Mouse (Mus musculus) hindbrain, embryonic 13.5 days (tissue): Measurements from ENCODE around the gene Ltb4r2. TPM values are rescaled to one million over a fixed set of nuclear protein-coding genes. Genes with fewer than 3 reads are reported as not detected.
A peak's percentile ranks its signal among the peaks of the same experiment; 100 is the strongest.

Experiments
- ATAC-seq: fragments of 200-750 bp; cut with Nextera tagmentation; 2 replicates; pipeline ENCODE4 v1.8.0; 2017; ENCODE audit warnings: moderate TSS enrichment; ENCODE audit not compliant: low FRiP score
- H3K27ac ChIP-seq: fragments of 300-500 bp; sonication (generic); 2 replicates; pipeline ENCODE4 v1.5.1; 2015; ENCODE audit warnings: inconsistent platforms, mild to moderate bottlenecking, moderate library complexity
- H3K27me3 ChIP-seq: fragments of 300-500 bp; sonication (generic); 2 replicates; pipeline ENCODE4 v1.6.1; 2015; ENCODE audit warnings: mild to moderate bottlenecking, inconsistent platforms
- H3K36me3 ChIP-seq: fragments of 300-500 bp; sonication (generic); 2 replicates; pipeline ENCODE4 v1.6.1; 2015; ENCODE audit warnings: mild to moderate bottlenecking, inconsistent platforms
- H3K4me1 ChIP-seq: fragments of 300-500 bp; sonication (generic); replicated peaks from 2 replicates; pipeline ENCODE4 v1.6.1; 2015; ENCODE audit warnings: inconsistent platforms
- H3K4me2 ChIP-seq: fragments of 300-500 bp; sonication (generic); 2 replicates; pipeline ENCODE4 v1.6.1; 2015; ENCODE audit warnings: inconsistent platforms, mild to moderate bottlenecking, moderate library complexity
- H3K4me3 ChIP-seq: fragments of 300-500 bp; sonication (generic); 2 replicates; pipeline ENCODE4 v1.5.1; 2015; ENCODE audit warnings: mild to moderate bottlenecking, inconsistent platforms
- H3K9ac ChIP-seq: fragments of 300-500 bp; sonication (generic); 2 replicates; pipeline ENCODE4 v1.6.1; 2015; ENCODE audit warnings: mild to moderate bottlenecking, inconsistent platforms
- H3K9me3 ChIP-seq: fragments of 300-500 bp; sonication (generic); 2 replicates; pipeline ENCODE4 v1.6.1; 2016; ENCODE audit warnings: inconsistent platforms
- WGBS: fragments of 180-500 bp; shearing (Covaris S2); methylation state at CpG from one replicate; pipeline ENCODE4 v1.1.7; 2015; 5-methylcytosine and 5-hydroxymethylcytosine counted together
- polyA plus RNA-seq: library from polyadenylated mRNA; unstranded; fragments of >200 nt; fragmentation: Nextera tagmentation; extraction: Ambion mirVana; gene quantifications from 2 replicates; pipeline ENCODE4 v1.2.1, GENCODE M21; 2015

The Ltb4r2 gene
- polyA plus RNA-seq, 1 experiment from 2014 or later: 0.56 TPM

DNA sequence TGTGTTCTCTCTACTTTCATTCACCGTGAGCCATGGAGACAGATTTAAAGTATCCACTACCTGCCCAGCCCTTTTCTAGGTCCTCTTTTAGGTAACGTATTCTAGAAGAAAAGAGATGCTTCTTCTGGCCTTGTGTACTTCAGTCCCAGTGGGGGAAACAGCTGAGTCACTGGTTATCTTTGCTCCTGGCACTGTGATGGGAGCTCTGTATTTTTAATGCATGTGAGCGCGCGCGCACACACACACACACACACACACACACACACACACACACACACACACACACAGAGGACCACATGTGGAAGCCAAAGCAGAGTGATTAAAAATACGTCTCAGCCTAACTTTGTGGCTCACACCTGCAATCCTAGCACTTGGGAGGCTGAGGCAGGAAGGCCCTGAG, 37.8 kb upstream of the Ltb4r2 start:
- no peak overlapping the region for H3K27ac ChIP-seq
- peaks cover 15% of the 10 kb centered on the region for H3K36me3 ChIP-seq
- WGBS: 94% methylated on average over 7 of the region's 7 CpGs
- no peak for ATAC-seq
- H3K9ac ChIP-seq: no peak overlapping the region
- H3K27me3 ChIP-seq: no peaks in the 10 kb centered on the region
- no peak overlapping the region for H3K4me3 ChIP-seq
- H3K4me1 ChIP-seq: peaks cover 16% of the 10 kb centered on the region
- no peak overlapping the region for H3K4me2 ChIP-seq
- no peaks in the 10 kb centered on the region for H3K9me3 ChIP-seq

DNA sequence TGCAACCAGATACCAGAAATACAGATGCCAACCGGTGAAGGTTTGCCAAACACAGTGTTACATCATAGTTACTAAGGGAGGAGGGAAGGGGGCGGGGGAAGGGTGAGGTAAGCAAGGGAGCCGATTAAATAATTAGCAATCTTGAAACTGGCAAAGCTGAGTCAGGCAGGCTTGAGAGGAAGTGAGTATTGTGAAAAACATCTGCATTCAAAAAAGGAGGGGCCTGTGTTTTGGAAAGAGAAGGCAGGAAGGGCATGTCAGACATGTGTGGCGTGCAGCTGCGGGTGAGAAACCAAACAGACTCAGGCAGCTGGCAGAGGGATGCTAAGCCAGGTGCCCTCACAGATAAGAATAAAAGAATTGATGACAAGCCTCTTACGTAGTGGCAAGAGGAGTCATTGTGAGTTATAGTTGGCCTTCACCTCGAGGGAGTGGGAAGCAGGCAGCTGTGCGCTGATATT, 36.8 kb upstream of the Ltb4r2 start:
- no peak overlapping the region for H3K27ac ChIP-seq
- 72% methylated on average over 8 of the region's 8 CpGs for WGBS
- H3K36me3 ChIP-seq: peaks cover 5% of the 10 kb centered on the region
- H3K9ac ChIP-seq: no peak overlapping the region
- H3K4me2 ChIP-seq: no peak overlapping the region
- peaks cover 16% of the 10 kb centered on the region for H3K4me1 ChIP-seq
- no peak for ATAC-seq
- H3K4me3 ChIP-seq: no peak overlapping the region
- no peaks in the 10 kb centered on the region for H3K9me3 ChIP-seq
- H3K27me3 ChIP-seq: 0 out of 2 replicates have a peak, but pooled peaks cover 2% of the 10 kb centered on the region

DNA sequence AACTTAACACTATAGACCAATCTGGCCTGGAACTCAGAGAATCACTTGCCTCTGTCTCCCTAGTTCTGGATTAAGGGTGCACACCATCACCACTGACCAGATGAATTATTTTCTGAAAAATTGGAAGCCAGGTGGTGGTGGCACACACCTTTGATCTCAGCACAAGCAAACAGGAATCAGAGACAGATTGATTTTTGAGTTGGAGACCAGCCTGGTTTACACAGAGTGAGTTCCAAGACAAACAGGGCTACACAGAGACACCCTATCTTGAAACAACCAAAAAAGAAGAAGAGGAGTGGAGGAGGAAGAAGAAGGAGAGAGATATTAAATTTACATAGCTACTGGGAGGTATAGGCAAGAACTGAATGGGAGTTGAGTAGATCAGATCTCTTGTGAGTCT, 35.0 kb upstream of the Ltb4r2 start:
- Histone ChIP-seq H3K4me2 (no peak overlapping the region), H3K27ac (no peak overlapping the region), H3K4me1 (peaks cover 7% of the 10 kb centered on the region; the same call in 1 of the 2 replicates), H3K4me3 (no peak overlapping the region), H3K9ac (no peak overlapping the region), H3K9me3 (no peaks in the 10 kb centered on the region), H3K27me3 (0 out of 2 replicates have a peak, but pooled peaks cover 2% of the 10 kb centered on the region), H3K36me3 (no peaks in the 10 kb centered on the region)
- no peak for ATAC-seq

DNA sequence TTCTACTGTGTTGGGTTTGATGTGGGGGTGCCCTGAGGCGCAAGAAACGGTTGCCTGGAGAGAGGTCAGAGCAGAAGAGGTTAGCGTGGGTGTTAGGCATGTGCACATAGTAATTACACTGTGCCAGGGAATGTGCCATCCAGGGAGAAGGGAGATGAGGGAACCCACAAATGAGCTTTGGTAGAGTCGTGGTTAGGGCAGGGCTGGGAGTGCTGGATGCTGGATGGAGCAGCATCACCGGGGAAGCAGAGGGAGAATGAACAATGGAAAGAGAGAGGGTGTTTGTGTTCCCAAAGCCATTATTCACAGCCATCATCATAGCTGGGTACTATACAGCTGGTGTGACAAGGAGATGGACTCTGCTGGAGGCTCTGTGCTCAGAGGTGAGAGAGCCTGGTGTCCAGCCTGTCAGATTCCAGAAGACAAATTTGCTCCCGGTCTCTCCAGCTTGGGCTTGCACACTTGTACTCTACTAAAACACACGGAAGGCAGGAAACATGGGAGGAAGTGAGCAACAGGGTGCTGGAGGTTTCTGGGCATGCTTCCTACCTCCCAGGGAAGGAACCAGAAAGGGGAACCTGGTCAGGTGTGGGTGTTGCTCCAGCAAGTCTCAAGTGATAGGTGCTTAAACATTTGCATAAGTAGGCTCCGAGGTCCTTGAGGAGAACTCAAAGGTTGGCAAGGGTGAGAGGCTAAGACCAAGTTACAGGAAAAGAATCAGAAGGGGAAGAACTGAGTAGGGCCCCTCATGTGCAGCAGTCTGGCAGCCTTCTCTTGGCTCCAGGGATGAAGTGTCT, 33.1 kb upstream of the Ltb4r2 start:
- H3K4me2 ChIP-seq: no peak overlapping the region
- H3K27me3 ChIP-seq: 0 out of 2 replicates have a peak, but pooled peaks cover 2% of the 10 kb centered on the region
- no peak overlapping the region for H3K9ac ChIP-seq
- H3K9me3 ChIP-seq: no peaks in the 10 kb centered on the region
- WGBS: 71% methylated on average over 8 of the region's 8 CpGs
- H3K36me3 ChIP-seq: no peaks in the 10 kb centered on the region
- no peak overlapping the region for H3K27ac ChIP-seq
- ATAC-seq: no peak
- no peaks in the 10 kb centered on the region for H3K4me1 ChIP-seq
- no peak overlapping the region for H3K4me3 ChIP-seq

DNA sequence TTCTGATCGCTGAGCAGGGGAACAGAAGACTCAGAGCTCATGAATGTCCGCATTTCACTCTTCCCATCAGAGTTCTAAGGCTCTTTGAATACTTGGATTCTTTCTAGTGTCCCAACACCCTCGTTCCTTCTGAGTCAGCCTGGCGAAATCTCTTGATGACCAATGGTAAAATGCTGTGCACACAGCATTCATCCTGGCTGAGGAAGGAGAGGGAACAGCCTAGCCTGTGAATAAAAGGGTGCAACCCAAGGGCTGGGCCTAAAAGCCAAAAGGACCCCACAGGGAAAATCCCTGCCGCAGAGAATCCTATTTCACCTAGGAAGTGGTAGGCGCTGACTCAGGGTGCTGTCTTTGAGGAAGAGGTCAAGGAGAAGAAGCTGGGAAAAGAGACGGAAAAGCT, 31.1 kb upstream of the Ltb4r2 start:
- no peak overlapping the region for H3K27ac ChIP-seq

DNA sequence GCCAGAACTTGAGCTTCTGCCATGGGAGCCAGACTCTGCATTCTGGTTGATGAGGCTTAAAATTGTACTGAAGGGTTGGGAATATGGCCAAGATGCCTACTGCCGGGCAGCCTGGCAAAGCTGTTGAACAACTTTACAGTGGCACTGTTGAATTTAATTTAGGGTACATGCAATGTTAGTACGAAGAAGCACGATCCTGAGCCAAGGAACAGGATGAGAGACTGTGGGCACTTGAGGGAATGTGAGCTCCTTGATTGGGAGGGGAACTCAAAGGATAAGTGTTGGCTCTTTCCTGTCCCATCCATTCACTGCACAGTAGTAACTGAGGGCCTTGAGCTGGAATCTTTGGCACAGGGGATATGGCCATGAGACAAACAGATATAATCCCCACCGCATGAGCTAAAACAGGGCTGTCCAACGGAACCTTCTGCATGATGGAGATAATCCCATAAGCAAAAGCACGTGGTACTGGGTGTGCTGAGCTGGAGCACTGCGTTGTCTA, 30.6 kb upstream of the Ltb4r2 start:
- Histone ChIP-seq H3K4me3 (no peak overlapping the region), H3K9ac (no peak overlapping the region), H3K27me3 (0 out of 2 replicates have a peak, but pooled peaks cover 2% of the 10 kb centered on the region), H3K27ac (no peak overlapping the region), H3K9me3 (no peaks in the 10 kb centered on the region), H3K4me1 (no peaks in the 10 kb centered on the region), H3K36me3 (no peaks in the 10 kb centered on the region), H3K4me2 (no peak overlapping the region)
- no peak for ATAC-seq
- WGBS: 79% methylated on average over 7 of the region's 7 CpGs

More for the DNA sequence above, 31.1 kb upstream of the Ltb4r2 start:
- Histone ChIP-seq H3K9ac (no peak overlapping the region), H3K4me1 (no peaks in the 10 kb centered on the region), H3K27me3 (0 out of 2 replicates have a peak, but pooled peaks cover 2% of the 10 kb centered on the region), H3K4me3 (no peak overlapping the region), H3K36me3 (no peaks in the 10 kb centered on the region), H3K9me3 (no peaks in the 10 kb centered on the region), H3K4me2 (no peak overlapping the region)
- no peak for ATAC-seq
- WGBS: 78% methylated on average over 7 of the region's 7 CpGs

DNA sequence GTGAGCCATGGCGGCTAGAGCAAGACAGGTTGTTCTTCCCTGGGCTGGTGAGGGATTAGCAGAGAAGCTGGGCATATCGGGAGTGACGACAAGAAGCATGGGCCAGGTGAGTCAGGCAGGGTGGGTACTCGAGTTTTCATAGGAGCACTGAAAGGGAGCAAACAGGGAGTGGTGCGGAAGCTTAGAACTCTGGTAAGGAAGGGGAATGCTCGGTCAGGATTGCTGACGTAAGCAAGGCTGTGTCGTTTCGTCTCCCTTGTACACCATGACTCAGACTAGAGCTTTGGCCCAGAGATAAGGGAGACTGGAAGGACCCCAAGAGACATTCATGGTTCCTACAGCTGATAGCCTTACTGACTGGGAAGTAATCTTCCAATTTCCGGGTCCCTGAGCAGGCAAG, 27.3 kb upstream of the Ltb4r2 start:
- no peaks in the 10 kb centered on the region for H3K4me1 ChIP-seq
- ATAC-seq: no peak
- no peaks in the 10 kb centered on the region for H3K27me3 ChIP-seq
- 85% methylated on average over 10 of the region's 10 CpGs for WGBS
- no peak overlapping the region for H3K27ac ChIP-seq
- no peak overlapping the region for H3K9ac ChIP-seq
- H3K9me3 ChIP-seq: no peaks in the 10 kb centered on the region
- no peak overlapping the region for H3K4me2 ChIP-seq
- H3K36me3 ChIP-seq: peaks cover 14% of the 10 kb centered on the region
- no peak overlapping the region for H3K4me3 ChIP-seq

DNA sequence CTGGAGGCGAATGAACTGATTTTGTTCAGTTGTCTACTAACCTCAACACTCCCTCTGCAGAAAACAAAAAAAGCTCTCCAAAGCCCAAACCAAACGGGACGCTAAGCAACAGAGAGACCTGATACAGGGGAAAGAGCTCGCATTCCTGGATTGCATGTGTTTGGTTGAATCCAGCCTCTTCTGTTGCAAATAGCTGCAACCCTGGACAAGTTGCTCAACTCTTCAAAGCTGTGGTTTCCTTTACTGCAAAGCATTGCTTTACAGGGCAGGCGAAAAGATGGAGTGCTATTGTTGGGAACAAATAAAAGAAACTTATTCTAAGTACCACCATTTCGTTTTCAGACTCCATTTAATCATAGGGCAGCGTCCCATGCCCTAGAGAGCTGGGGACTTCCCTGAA, 26.4 kb upstream of the Ltb4r2 start:
- peaks cover 24% of the 10 kb centered on the region for H3K36me3 ChIP-seq

DNA sequence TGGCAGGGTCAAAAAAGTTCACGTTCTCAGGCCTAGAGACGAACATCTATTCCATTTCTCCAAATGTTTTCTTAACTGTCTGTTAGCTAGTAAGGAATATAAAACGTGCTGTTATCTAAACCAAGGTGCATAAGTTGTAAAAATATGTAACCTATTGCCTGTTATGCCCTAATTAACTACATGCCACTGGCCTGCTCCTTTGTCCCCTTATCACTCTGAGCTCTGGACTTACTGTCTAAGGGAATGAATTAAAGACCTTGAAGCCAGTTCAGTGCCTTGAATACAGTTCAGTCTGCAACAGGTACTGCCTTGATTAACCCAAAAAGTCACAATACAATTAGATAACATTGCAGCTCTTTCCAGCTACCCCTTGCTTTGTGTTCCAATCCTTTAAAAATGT, 25.9 kb upstream of the Ltb4r2 start:
- no peak for ATAC-seq
- H3K9me3 ChIP-seq: no peaks in the 10 kb centered on the region
- H3K36me3 ChIP-seq: peaks cover 29% of the 10 kb centered on the region
- no peak overlapping the region for H3K9ac ChIP-seq
- no peak overlapping the region for H3K27ac ChIP-seq
- 67% methylated on average over 3 of the region's 3 CpGs for WGBS
- no peak overlapping the region for H3K4me2 ChIP-seq
- no peaks in the 10 kb centered on the region for H3K4me1 ChIP-seq
- no peak overlapping the region for H3K4me3 ChIP-seq
- no peaks in the 10 kb centered on the region for H3K27me3 ChIP-seq

More for the DNA sequence above, 26.4 kb upstream of the Ltb4r2 start:
- H3K9me3 ChIP-seq: no peaks in the 10 kb centered on the region
- H3K27me3 ChIP-seq: no peaks in the 10 kb centered on the region
- H3K4me3 ChIP-seq: no peak overlapping the region
- H3K9ac ChIP-seq: no peak overlapping the region
- H3K4me1 ChIP-seq: no peaks in the 10 kb centered on the region
- 74% methylated on average over 7 of the region's 7 CpGs for WGBS
- no peak overlapping the region for H3K27ac ChIP-seq
- ATAC-seq: no peak
- H3K4me2 ChIP-seq: no peak overlapping the region

DNA sequence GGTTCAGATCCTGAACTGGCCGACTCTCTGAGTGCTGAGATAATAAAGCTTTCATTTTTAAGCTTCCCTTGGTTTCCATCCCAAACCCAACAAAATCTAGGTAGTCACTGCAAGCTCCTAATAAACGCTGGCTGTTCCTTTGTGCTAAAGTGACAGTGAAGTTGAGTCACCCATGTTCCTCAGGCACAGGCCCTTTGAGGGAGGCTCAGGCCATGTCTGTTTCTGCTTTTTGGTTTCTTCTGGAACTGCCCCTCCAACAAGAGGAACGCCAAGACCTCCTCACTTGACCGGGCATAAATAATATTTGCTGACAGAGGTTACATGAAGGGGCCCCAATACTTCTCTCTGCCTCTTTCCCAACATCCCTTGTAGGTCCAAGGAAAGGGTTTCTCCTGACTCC, 25.5 kb upstream of the Ltb4r2 start:
- H3K4me2 ChIP-seq: no peak overlapping the region
- WGBS: 87% methylated on average over 4 of the region's 4 CpGs
- peaks cover 33% of the 10 kb centered on the region for H3K36me3 ChIP-seq
- H3K4me1 ChIP-seq: no peaks in the 10 kb centered on the region
- H3K27ac ChIP-seq: no peak overlapping the region
- H3K9ac ChIP-seq: no peak overlapping the region
- H3K4me3 ChIP-seq: no peak overlapping the region
- no peaks in the 10 kb centered on the region for H3K9me3 ChIP-seq
- no peaks in the 10 kb centered on the region for H3K27me3 ChIP-seq
- no peak for ATAC-seq

DNA sequence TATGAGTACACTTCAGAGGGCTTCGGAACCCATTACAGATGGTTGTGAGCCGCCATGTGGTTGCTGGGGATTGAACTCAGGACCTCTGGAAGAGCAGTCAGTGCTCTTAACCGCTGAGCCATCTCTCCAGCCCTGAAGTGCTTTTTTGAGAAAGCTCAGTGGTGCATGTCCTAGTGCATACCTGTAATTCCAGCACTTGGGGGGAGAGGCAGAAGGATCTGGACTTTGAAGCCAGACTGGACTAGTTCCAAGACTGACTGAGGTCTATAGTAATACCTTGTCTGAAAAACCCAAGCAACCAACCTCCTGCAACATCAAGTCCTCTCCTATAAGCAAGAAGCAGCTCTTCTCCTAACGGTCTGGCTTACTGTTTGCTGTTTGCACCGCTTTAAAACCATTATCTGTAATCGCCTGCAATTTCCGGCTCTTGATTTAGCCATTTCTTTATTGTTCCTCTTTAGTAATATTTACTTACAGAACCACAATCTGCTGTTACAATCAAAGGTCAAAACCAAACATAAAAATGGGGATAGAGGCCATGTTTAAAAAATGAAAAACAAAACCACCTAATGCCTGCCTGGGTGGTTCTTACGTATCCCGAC, 24.0 kb upstream of the Ltb4r2 start:
- ATAC-seq: no peak
- Histone ChIP-seq H3K27ac (no peak overlapping the region), H3K4me1 (peaks cover 3% of the 10 kb centered on the region; the same call in 1 of the 2 replicates), H3K4me2 (no peak overlapping the region), H3K4me3 (no peak overlapping the region), H3K9ac (no peak overlapping the region), H3K9me3 (no peaks in the 10 kb centered on the region), H3K27me3 (no peaks in the 10 kb centered on the region), H3K36me3 (peaks cover 42% of the 10 kb centered on the region)
- 92% methylated on average over 9 of the region's 9 CpGs for WGBS

DNA sequence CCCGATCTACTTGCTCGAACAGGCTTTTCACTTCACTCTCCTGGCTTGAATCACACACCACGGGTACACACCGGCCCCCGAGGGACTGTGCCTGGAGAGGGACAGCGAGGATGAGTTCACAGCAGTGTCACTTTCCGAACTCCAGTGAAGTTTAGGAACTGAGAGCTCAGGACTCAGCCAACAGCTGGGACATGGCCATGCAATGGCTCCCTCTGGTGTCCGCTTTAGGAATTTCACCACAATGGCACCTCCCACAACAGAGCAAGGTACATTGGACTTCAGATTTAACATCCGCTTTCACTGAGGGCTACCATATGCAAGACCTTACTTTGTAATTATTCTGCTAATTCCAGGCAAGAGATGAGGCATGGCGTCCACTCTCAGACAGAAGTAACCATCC, 17.5 kb upstream of the Ltb4r2 start:
- no peak overlapping the region for H3K27ac ChIP-seq
- no peak overlapping the region; the same call in 1 of the 2 replicates for H3K4me3 ChIP-seq
- peaks cover 46% of the 10 kb centered on the region for H3K4me1 ChIP-seq
- no peaks in the 10 kb centered on the region for H3K27me3 ChIP-seq
- H3K4me2 ChIP-seq: peak overlapping the region; percentile 18
- ATAC-seq: peak; percentile 60
- H3K36me3 ChIP-seq: peaks cover 35% of the 10 kb centered on the region
- H3K9ac ChIP-seq: peak overlapping the region; percentile 43; the same call in 1 of the 2 replicates
- H3K9me3 ChIP-seq: no peaks in the 10 kb centered on the region
- WGBS: 23% methylated on average over 10 of the region's 10 CpGs
